Mouse (Mus musculus): ENCODE data around the gene Trim34a. TPM values are rescaled to one million over a fixed set of nuclear protein-coding genes. Genes with fewer than 3 reads are reported as not detected.

Gene Trim34a
- 6.3 and 7.0 TPM in 2 replicates for polyA plus RNA-seq (2012; rRNA removed; ENCODE audit: low replicate concordance)

GRCm38 (mm10) chr7:104244287-104245181, at the start of gene Trim34a:
Gene Trim34a, plus strand, starts transcription at chr7:104244457.

GRCm38 (mm10) chr7:104195885-104196284, 48.4 kb upstream of the Trim34a start, which contains the start of gene Olfr649:
Gene Olfr649, minus strand, starts transcription at chr7:104195985.

GRCm38 (mm10) chr7:104218701-104219569, 25.3 kb upstream of the Trim34a start, which contains the start of gene Trim6:
Gene Trim6, plus strand, starts transcription at chr7:104218793.

GRCm38 (mm10) chr7:104287576-104288443, 43.6 kb downstream of the Trim34a start, which contains the start of gene Trim5:
Gene Trim5, minus strand, starts transcription at chr7:104288094.

Other genes with a start within 250 kb of the Trim34a start
- gene Olfr638, start 245.7 kb upstream of the Trim34a start, polyA plus RNA-seq (2012; rRNA removed; ENCODE audit: low replicate concordance), result not detected in 2 replicates
- gene Olfr639, start 227.2 kb upstream of the Trim34a start, polyA plus RNA-seq (2012; rRNA removed; ENCODE audit: low replicate concordance), result not detected in 2 replicates
- not detected in 2 replicates for gene Olfr640, start 218.9 kb upstream of the Trim34a start, polyA plus RNA-seq (2012; rRNA removed; ENCODE audit: low replicate concordance)
- gene Olfr641, start 209.0 kb upstream of the Trim34a start, polyA plus RNA-seq (2012; rRNA removed; ENCODE audit: low replicate concordance), result not detected in 2 replicates
- not detected in 2 replicates for gene Olfr642, start 191.8 kb upstream of the Trim34a start, polyA plus RNA-seq (2012; rRNA removed; ENCODE audit: low replicate concordance)
- not detected in 2 replicates for gene 4930516K23Rik, start 183.0 kb upstream of the Trim34a start, polyA plus RNA-seq (2012; rRNA removed; ENCODE audit: low replicate concordance)
- gene Olfr644, start 172.6 kb upstream of the Trim34a start, polyA plus RNA-seq (2012; rRNA removed; ENCODE audit: low replicate concordance), result not detected in 2 replicates
- gene Olfr645, start 159.0 kb upstream of the Trim34a start, polyA plus RNA-seq (2012; rRNA removed; ENCODE audit: low replicate concordance), result not detected in 2 replicates
- gene Olfr646, start 139.6 kb upstream of the Trim34a start, polyA plus RNA-seq (2012; rRNA removed; ENCODE audit: low replicate concordance), result not detected in 2 replicates
- not detected in 2 replicates for gene Ubqln5, start 114.6 kb upstream of the Trim34a start, polyA plus RNA-seq (2012; rRNA removed; ENCODE audit: low replicate concordance)
- not detected in 2 replicates for gene Olfr643, start 107.1 kb upstream of the Trim34a start, polyA plus RNA-seq (2012; rRNA removed; ENCODE audit: low replicate concordance)
- not detected in 2 replicates for gene Ubqln3, start 101.2 kb upstream of the Trim34a start, polyA plus RNA-seq (2012; rRNA removed; ENCODE audit: low replicate concordance)
- gene Ubqlnl, start 93.9 kb upstream of the Trim34a start, polyA plus RNA-seq (2012; rRNA removed; ENCODE audit: low replicate concordance), result not detected in 2 replicates
- not detected in 2 replicates for gene Olfm5, start 79.6 kb upstream of the Trim34a start, polyA plus RNA-seq (2012; rRNA removed; ENCODE audit: low replicate concordance)
- gene Olfr648, start 61.1 kb upstream of the Trim34a start, polyA plus RNA-seq (2012; rRNA removed; ENCODE audit: low replicate concordance), result 0.08 TPM in 1 of 2 replicates, not detected in the other
- gene Olfr649, start 48.5 kb upstream of the Trim34a start, polyA plus RNA-seq (2012; rRNA removed; ENCODE audit: low replicate concordance), result not detected in 2 replicates
- gene Trim6, start 25.7 kb upstream of the Trim34a start, polyA plus RNA-seq (2012; rRNA removed; ENCODE audit: low replicate concordance), result 1.3 TPM in 2 replicates
- gene Trim5, start 43.6 kb downstream of the Trim34a start, polyA plus RNA-seq (2012; rRNA removed; ENCODE audit: low replicate concordance), result 0.64 and 0.89 TPM in 2 replicates
- gene Trim12a, start 71.0 kb downstream of the Trim34a start, polyA plus RNA-seq (2012; rRNA removed; ENCODE audit: low replicate concordance), result 4.5 and 6.4 TPM in 2 replicates
- 4.3 and 5.3 TPM in 2 replicates for gene Trim34b, start 85.0 kb downstream of the Trim34a start, polyA plus RNA-seq (2012; rRNA removed; ENCODE audit: low replicate concordance)
- gene Trim12c, start 108.9 kb downstream of the Trim34a start, polyA plus RNA-seq (2012; rRNA removed; ENCODE audit: low replicate concordance), result 5.7 and 6.5 TPM in 2 replicates
- 0.21 and 0.32 TPM in 2 replicates for gene Trim30b, start 125.4 kb downstream of the Trim34a start, polyA plus RNA-seq (2012; rRNA removed; ENCODE audit: low replicate concordance)
- 0.09 TPM in 2 replicates for gene Trim30c, start 156.4 kb downstream of the Trim34a start, polyA plus RNA-seq (2012; rRNA removed; ENCODE audit: low replicate concordance)
- 6.5 and 7.6 TPM in 2 replicates for gene Trim30a, start 220.7 kb downstream of the Trim34a start, polyA plus RNA-seq (2012; rRNA removed; ENCODE audit: low replicate concordance)